Mouse (Mus musculus) lung, embryonic 15.5 days (tissue): Measurements from ENCODE around the gene Lemd2. TPM values are rescaled to one million over a fixed set of nuclear protein-coding genes. Genes with fewer than 3 reads are reported as not detected.

Experiments used
- ATAC-seq: fragments of 200-750 bp; cut with Nextera tagmentation; 2 replicates; pipeline ENCODE4 v1.8.0; 2017; ENCODE audit warnings: moderate number of reproducible peaks, borderline replicate concordance; ENCODE audit not compliant: low FRiP score, low TSS enrichment; ENCODE audit errors: extremely low read depth
- H3K27ac ChIP-seq: fragments of 300-500 bp; sonication (generic); 2 replicates; pipeline ENCODE4 v1.5.1; 2015; ENCODE audit warnings: moderate library complexity, mild to moderate bottlenecking, inconsistent platforms
- H3K27me3 ChIP-seq: fragments of 300-500 bp; sonication (generic); 2 replicates; pipeline ENCODE4 v1.6.1; 2015; ENCODE audit warnings: inconsistent platforms
- H3K36me3 ChIP-seq: fragments of 300-500 bp; sonication (generic); 2 replicates; pipeline ENCODE4 v1.6.1; 2015; ENCODE audit warnings: inconsistent platforms
- H3K4me1 ChIP-seq: fragments of 300-500 bp; sonication (generic); 2 replicates; pipeline ENCODE4 v1.6.1; 2015; ENCODE audit warnings: inconsistent platforms
- H3K4me2 ChIP-seq: fragments of 300-500 bp; sonication (generic); 2 replicates; pipeline ENCODE4 v1.6.1; 2015; ENCODE audit warnings: inconsistent platforms, mild to moderate bottlenecking, moderate library complexity
- H3K4me3 ChIP-seq: fragments of 300-500 bp; sonication (generic); 2 replicates; pipeline ENCODE4 v1.5.1; 2015; ENCODE audit warnings: mild to moderate bottlenecking, inconsistent platforms
- H3K9ac ChIP-seq: fragments of 300-500 bp; sonication (generic); 2 replicates; pipeline ENCODE4 v1.6.1; 2015; ENCODE audit warnings: inconsistent platforms
- H3K9me3 ChIP-seq: fragments of 300-500 bp; sonication (generic); 2 replicates; pipeline ENCODE4 v1.6.1; 2016; ENCODE audit warnings: inconsistent platforms
- WGBS: fragments of 180-500 bp; shearing (Covaris S2); methylation state at CpG from one replicate; pipeline ENCODE4 v1.1.7; 2015; 5-methylcytosine and 5-hydroxymethylcytosine counted together
- polyA plus RNA-seq: library from polyadenylated mRNA; unstranded; fragments of >200 nt; fragmentation: Nextera tagmentation; extraction: Ambion mirVana; gene quantifications from 2 replicates; pipeline ENCODE4 v1.2.1, GENCODE M21; 2015

Lemd2 gene
- polyA plus RNA-seq, 1 experiment from 2014 or later, result 17.2 TPM

- H3K27ac ChIP-seq, result no peak within 1 kb of the TSS
- WGBS, result 42% methylated on average over 4 of the region's 4 CpGs
- no peak within 1 kb of the TSS for H3K4me3 ChIP-seq
- H3K9me3 ChIP-seq, result no peaks in the 10 kb centered on the region
- H3K4me2 ChIP-seq, result no peak within 1 kb of the TSS
- no peaks in the 10 kb centered on the region for H3K4me1 ChIP-seq
- H3K9ac ChIP-seq, result no peak within 1 kb of the TSS
- no peaks in the 10 kb centered on the region for H3K27me3 ChIP-seq
- no peak for ATAC-seq
- no peaks in the 10 kb centered on the region for H3K36me3 ChIP-seq
These were observed 36.7 kb downstream of the Lemd2 start, which contains the start of gene Ip6k3 for GRCm38 (mm10) chr17:27167545-27167944. Gene Ip6k3, minus strand, starts transcription at chr17:27167795.

GRCm38 (mm10) chr17:27166901-27167300 lies 37.4 kb downstream of the Lemd2 start:
- WGBS, result 64% methylated on average over 6 of the region's 6 CpGs
- H3K27ac ChIP-seq, result no peak overlapping the region
- no peak overlapping the region for H3K4me2 ChIP-seq
- no peak overlapping the region for H3K9ac ChIP-seq
- no peaks in the 10 kb centered on the region for H3K27me3 ChIP-seq
- H3K4me1 ChIP-seq, result no peaks in the 10 kb centered on the region
- no peaks in the 10 kb centered on the region for H3K36me3 ChIP-seq
- no peak for ATAC-seq
- no peaks in the 10 kb centered on the region for H3K9me3 ChIP-seq
- H3K4me3 ChIP-seq, result no peak overlapping the region

GRCm38 (mm10) chr17:27165054-27165773 lies 39.1 kb downstream of the Lemd2 start:
- Histone ChIP-seq H3K9me3 (no peaks in the 10 kb centered on the region), H3K4me1 (no peaks in the 10 kb centered on the region), H3K4me3 (no peak overlapping the region), H3K4me2 (no peak overlapping the region), H3K9ac (no peak overlapping the region), H3K36me3 (no peaks in the 10 kb centered on the region), H3K27ac (no peak overlapping the region), H3K27me3 (no peaks in the 10 kb centered on the region)
- 55% methylated on average over 8 of the region's 8 CpGs for WGBS
- no peak for ATAC-seq

- no peaks in the 10 kb centered on the region for H3K36me3 ChIP-seq
- no peak overlapping the region for H3K9ac ChIP-seq
- no peak for ATAC-seq
- H3K4me2 ChIP-seq, result no peak overlapping the region
- no peaks in the 10 kb centered on the region for H3K9me3 ChIP-seq
- H3K27ac ChIP-seq, result no peak overlapping the region
- no peaks in the 10 kb centered on the region for H3K27me3 ChIP-seq
- 56% methylated on average over 4 of the region's 4 CpGs for WGBS
- H3K4me1 ChIP-seq, result no peaks in the 10 kb centered on the region
- no peak overlapping the region for H3K4me3 ChIP-seq
These were observed 43.4 kb downstream of the Lemd2 start for GRCm38 (mm10) chr17:27160905-27161304.

GRCm38 (mm10) chr17:27159169-27159568 lies 45.1 kb downstream of the Lemd2 start:
- no peak overlapping the region for H3K9ac ChIP-seq
- ATAC-seq, result no peak
- H3K4me1 ChIP-seq, result peaks cover 2% of the 10 kb centered on the region; the same call in 1 of the 2 replicates
- 67% methylated on average over 7 of the region's 7 CpGs for WGBS
- H3K4me3 ChIP-seq, result no peak overlapping the region
- H3K36me3 ChIP-seq, result no peaks in the 10 kb centered on the region
- H3K9me3 ChIP-seq, result no peaks in the 10 kb centered on the region
- no peak overlapping the region for H3K4me2 ChIP-seq
- no peak overlapping the region for H3K27ac ChIP-seq
- no peaks in the 10 kb centered on the region for H3K27me3 ChIP-seq

GRCm38 (mm10) chr17:27158439-27158838 lies 45.8 kb downstream of the Lemd2 start:
- H3K9me3 ChIP-seq, result no peaks in the 10 kb centered on the region
- no peaks in the 10 kb centered on the region for H3K27me3 ChIP-seq
- no peak overlapping the region for H3K4me2 ChIP-seq
- no peak for ATAC-seq
- H3K4me3 ChIP-seq, result no peak overlapping the region
- H3K36me3 ChIP-seq, result no peaks in the 10 kb centered on the region
- 81% methylated on average over 6 of the region's 6 CpGs for WGBS
- peaks cover 10% of the 10 kb centered on the region; the same call in 1 of the 2 replicates for H3K4me1 ChIP-seq
- H3K9ac ChIP-seq, result no peak overlapping the region
- H3K27ac ChIP-seq, result no peak overlapping the region

GRCm38 (mm10) chr17:27155752-27156151 lies 48.5 kb downstream of the Lemd2 start:
- Histone ChIP-seq H3K27me3 (no peaks in the 10 kb centered on the region), H3K4me1 (peaks cover 13% of the 10 kb centered on the region; the same call in 1 of the 2 replicates), H3K4me3 (no peak overlapping the region), H3K9ac (no peak overlapping the region), H3K4me2 (no peak overlapping the region), H3K9me3 (no peaks in the 10 kb centered on the region), H3K27ac (no peak overlapping the region), H3K36me3 (no peaks in the 10 kb centered on the region)
- ATAC-seq, result no peak
- WGBS, result 73% methylated on average over 8 of the region's 8 CpGs

GRCm38 (mm10) chr17:27154881-27155280 lies 49.4 kb downstream of the Lemd2 start:
- no peak overlapping the region for H3K9ac ChIP-seq
- no peaks in the 10 kb centered on the region for H3K9me3 ChIP-seq
- H3K27ac ChIP-seq, result no peak overlapping the region
- WGBS, result 65% methylated on average over 6 of the region's 6 CpGs
- no peaks in the 10 kb centered on the region for H3K27me3 ChIP-seq
- no peak for ATAC-seq
- no peak overlapping the region for H3K4me3 ChIP-seq
- H3K36me3 ChIP-seq, result no peaks in the 10 kb centered on the region
- no peak overlapping the region for H3K4me2 ChIP-seq
- peaks cover 13% of the 10 kb centered on the region; the same call in 1 of the 2 replicates for H3K4me1 ChIP-seq

- no peaks in the 10 kb centered on the region for H3K9me3 ChIP-seq
- 86% methylated on average over 14 of the region's 14 CpGs for WGBS
- no peaks in the 10 kb centered on the region for H3K36me3 ChIP-seq
- H3K4me3 ChIP-seq, result no peak overlapping the region
- no peak overlapping the region for H3K9ac ChIP-seq
- H3K27ac ChIP-seq, result no peak overlapping the region
- no peak overlapping the region for H3K4me2 ChIP-seq
- H3K27me3 ChIP-seq, result no peaks in the 10 kb centered on the region
- ATAC-seq, result no peak
- peaks cover 13% of the 10 kb centered on the region; the same call in 1 of the 2 replicates for H3K4me1 ChIP-seq
These were observed 50.0 kb downstream of the Lemd2 start for GRCm38 (mm10) chr17:27154256-27154655.

- H3K9ac ChIP-seq, result no peak overlapping the region
- no peaks in the 10 kb centered on the region for H3K9me3 ChIP-seq
- H3K4me2 ChIP-seq, result no peak overlapping the region
- no peaks in the 10 kb centered on the region for H3K27me3 ChIP-seq
- H3K27ac ChIP-seq, result no peak overlapping the region
- H3K36me3 ChIP-seq, result no peaks in the 10 kb centered on the region
- ATAC-seq, result no peak
- WGBS, result 36% methylated on average over 9 of the region's 9 CpGs
- peaks cover 13% of the 10 kb centered on the region; the same call in 1 of the 2 replicates for H3K4me1 ChIP-seq
- no peak overlapping the region for H3K4me3 ChIP-seq
These were observed 50.5 kb downstream of the Lemd2 start for GRCm38 (mm10) chr17:27153773-27154193.

GRCm38 (mm10) chr17:27152976-27153723 lies 51.1 kb downstream of the Lemd2 start:
- H3K27me3 ChIP-seq, result no peaks in the 10 kb centered on the region
- H3K27ac ChIP-seq, result no peak overlapping the region
- no peak overlapping the region for H3K4me2 ChIP-seq
- 41% methylated on average over 8 of the region's 8 CpGs for WGBS
- H3K4me3 ChIP-seq, result no peak overlapping the region
- no peak overlapping the region for H3K9ac ChIP-seq
- ATAC-seq, result no peak; the same call in 1 of the 2 replicates
- no peaks in the 10 kb centered on the region for H3K36me3 ChIP-seq
- no peaks in the 10 kb centered on the region for H3K9me3 ChIP-seq
- peaks cover 13% of the 10 kb centered on the region; the same call in 1 of the 2 replicates for H3K4me1 ChIP-seq

- H3K9ac ChIP-seq, result no peak overlapping the region
- H3K4me3 ChIP-seq, result no peak overlapping the region
- H3K27me3 ChIP-seq, result no peaks in the 10 kb centered on the region
- no peak for ATAC-seq
- H3K27ac ChIP-seq, result no peak overlapping the region
- no peaks in the 10 kb centered on the region for H3K9me3 ChIP-seq
- no peak overlapping the region for H3K4me2 ChIP-seq
- 72% methylated on average over 8 of the region's 8 CpGs for WGBS
- H3K36me3 ChIP-seq, result no peaks in the 10 kb centered on the region
- peaks cover 17% of the 10 kb centered on the region; the same call in 1 of the 2 replicates for H3K4me1 ChIP-seq
These were observed 52.9 kb downstream of the Lemd2 start for GRCm38 (mm10) chr17:27151411-27151810.
